Mouse (Mus musculus): ENCODE measurements at regions not wholly inside any gene's neighbourhood (a gene's known extent, or its start where the extent isn't known, plus 50 kb on each side); places are given as distances from the start of the nearest gene placed in this dataset.

GRCm38 (mm10) chr2:63706643-63707042 is 391.2 kb downstream of the Fign start:
- TF ChIP-seq CTCF (IDR thresholded peaks at IDR 0.05; ENCODE audit: low read depth), result no peak
- H3K27ac ChIP-seq, result no peak overlapping the region
- 0 out of 2 replicates have a peak, but pooled peaks cover 3% of the 10 kb centered on the region for H3K4me1 ChIP-seq (replicated peaks; ENCODE audit: insufficient read depth, low read length)
- ATAC-seq (replicated peaks; ENCODE audit: low FRiP score, low read depth), result no peak
- H3K9me3 ChIP-seq (replicated peaks; ENCODE audit: low read length), result no peaks in the 10 kb centered on the region
- H3K27me3 ChIP-seq (ENCODE audit: insufficient read depth, low read length), result no peaks in the 10 kb centered on the region
- no peak overlapping the region for H3K9ac ChIP-seq (ENCODE audit: low read depth, low read length)
- H3K4me2 ChIP-seq (ENCODE audit: low read length), result no peak overlapping the region
- DNase-seq (ENCODE audit: low spot score), result no peak
- no peak overlapping the region for H3K4me3 ChIP-seq (replicated peaks; ENCODE audit: low read depth, low read length)
- H3K36me3 ChIP-seq (ENCODE audit: insufficient read depth, low read length), result no peaks in the 10 kb centered on the region

- Histone ChIP-seq H3K4me3 (replicated peaks; ENCODE audit: low read depth, low read length) (no peak overlapping the region), H3K9me3 (replicated peaks; ENCODE audit: low read length) (no peaks in the 10 kb centered on the region), H3K4me2 (ENCODE audit: low read length) (no peak overlapping the region), H3K9ac (ENCODE audit: low read depth, low read length) (no peak overlapping the region), H3K4me1 (replicated peaks; ENCODE audit: insufficient read depth, low read length) (0 out of 2 replicates have a peak, but pooled peaks cover 3% of the 10 kb centered on the region), H3K27ac (no peak overlapping the region), H3K36me3 (ENCODE audit: insufficient read depth, low read length) (no peaks in the 10 kb centered on the region), H3K27me3 (ENCODE audit: insufficient read depth, low read length) (no peaks in the 10 kb centered on the region)
- WGBS, result 73% methylated on average over 3 of the region's 3 CpGs
- TF ChIP-seq CTCF (IDR thresholded peaks at IDR 0.05; ENCODE audit: low read depth), result no peak
- ATAC-seq (replicated peaks; ENCODE audit: low FRiP score, low read depth), result no peak
- no peak for DNase-seq (ENCODE audit: low spot score)
These were observed 391.7 kb downstream of the Fign start for GRCm38 (mm10) chr2:63706183-63706582.

- H3K9me3 ChIP-seq (replicated peaks; ENCODE audit: low read length), result no peaks in the 10 kb centered on the region
- peak; percentile 84 for DNase-seq (ENCODE audit: low spot score)
- H3K4me1 ChIP-seq (replicated peaks; ENCODE audit: insufficient read depth, low read length), result 0 out of 2 replicates have a peak, but pooled peaks cover 3% of the 10 kb centered on the region
- H3K27ac ChIP-seq, result peak overlapping the region; percentile 19
- peak overlapping the region; percentile 31; the same call in 1 of the 2 replicates for H3K9ac ChIP-seq (ENCODE audit: low read depth, low read length)
- H3K36me3 ChIP-seq (ENCODE audit: insufficient read depth, low read length), result no peaks in the 10 kb centered on the region
- TF ChIP-seq CTCF (IDR thresholded peaks at IDR 0.05; ENCODE audit: low read depth), result no peak
- 2% methylated on average over 22 of the region's 22 CpGs for WGBS
- peak overlapping the region; percentile 33 for H3K4me3 ChIP-seq (replicated peaks; ENCODE audit: low read depth, low read length)
- H3K4me2 ChIP-seq (ENCODE audit: low read length), result peak overlapping the region; percentile 76
- ATAC-seq (replicated peaks; ENCODE audit: low FRiP score, low read depth), result peak; percentile 89
- H3K27me3 ChIP-seq (ENCODE audit: insufficient read depth, low read length), result no peaks in the 10 kb centered on the region
These were observed 395.3 kb downstream of the Fign start for GRCm38 (mm10) chr2:63702333-63703096.

- peak overlapping the region; percentile 33 for H3K4me3 ChIP-seq (replicated peaks; ENCODE audit: low read depth, low read length)
- WGBS, result 28% methylated on average over 13 of the region's 13 CpGs
- no peaks in the 10 kb centered on the region for H3K27me3 ChIP-seq (ENCODE audit: insufficient read depth, low read length)
- H3K36me3 ChIP-seq (ENCODE audit: insufficient read depth, low read length), result no peaks in the 10 kb centered on the region
- peak overlapping the region; percentile 76 for H3K4me2 ChIP-seq (ENCODE audit: low read length)
- 0 out of 2 replicates have a peak overlapping the region, but pooled peaks have one; percentile 31 for H3K9ac ChIP-seq (ENCODE audit: low read depth, low read length)
- H3K9me3 ChIP-seq (replicated peaks; ENCODE audit: low read length), result no peaks in the 10 kb centered on the region
- ATAC-seq (replicated peaks; ENCODE audit: low FRiP score, low read depth), result no peak
- no peak for TF ChIP-seq CTCF (IDR thresholded peaks at IDR 0.05; ENCODE audit: low read depth)
- DNase-seq (ENCODE audit: low spot score), result peak; percentile 11
- 0 out of 2 replicates have a peak, but pooled peaks cover 3% of the 10 kb centered on the region for H3K4me1 ChIP-seq (replicated peaks; ENCODE audit: insufficient read depth, low read length)
- peak overlapping the region; percentile 19; the same call in 1 of the 2 replicates for H3K27ac ChIP-seq
These were observed 396.0 kb downstream of the Fign start for GRCm38 (mm10) chr2:63701861-63702260.

GRCm38 (mm10) chr2:63700255-63700654 is 397.6 kb downstream of the Fign start:
- H3K27ac ChIP-seq, result no peak overlapping the region
- no peaks in the 10 kb centered on the region for H3K9me3 ChIP-seq (replicated peaks; ENCODE audit: low read length)
- no peak overlapping the region for H3K4me2 ChIP-seq (ENCODE audit: low read length)
- TF ChIP-seq CTCF (IDR thresholded peaks at IDR 0.05; ENCODE audit: low read depth), result peak; percentile 74
- 12% methylated on average over 3 of the region's 3 CpGs for WGBS
- ATAC-seq (replicated peaks; ENCODE audit: low FRiP score, low read depth), result no peak
- peak; percentile 88 for DNase-seq (ENCODE audit: low spot score)
- no peak overlapping the region for H3K4me3 ChIP-seq (replicated peaks; ENCODE audit: low read depth, low read length)
- H3K27me3 ChIP-seq (ENCODE audit: insufficient read depth, low read length), result no peaks in the 10 kb centered on the region
- 0 out of 2 replicates have a peak, but pooled peaks cover 3% of the 10 kb centered on the region for H3K4me1 ChIP-seq (replicated peaks; ENCODE audit: insufficient read depth, low read length)
- H3K36me3 ChIP-seq (ENCODE audit: insufficient read depth, low read length), result no peaks in the 10 kb centered on the region
- no peak overlapping the region for H3K9ac ChIP-seq (ENCODE audit: low read depth, low read length)

GRCm38 (mm10) chr2:63669700-63670099 is 428.1 kb downstream of the Fign start:
- no peak for TF ChIP-seq CTCF (IDR thresholded peaks at IDR 0.05; ENCODE audit: low read depth)
- H3K9me3 ChIP-seq (replicated peaks; ENCODE audit: low read length), result no peaks in the 10 kb centered on the region
- no peak overlapping the region for H3K9ac ChIP-seq (ENCODE audit: low read depth, low read length)
- no peak overlapping the region for H3K4me3 ChIP-seq (replicated peaks; ENCODE audit: low read depth, low read length)
- ATAC-seq (replicated peaks; ENCODE audit: low FRiP score, low read depth) (no peak), DNase-seq (ENCODE audit: low spot score) (no peak)
- H3K4me2 ChIP-seq (ENCODE audit: low read length), result no peak overlapping the region
- no peaks in the 10 kb centered on the region for H3K4me1 ChIP-seq (replicated peaks; ENCODE audit: insufficient read depth, low read length)
- WGBS, result 76% methylated on average over 3 of the region's 3 CpGs
- no peak overlapping the region for H3K27ac ChIP-seq
- no peaks in the 10 kb centered on the region for H3K36me3 ChIP-seq (ENCODE audit: insufficient read depth, low read length)
- H3K27me3 ChIP-seq (ENCODE audit: insufficient read depth, low read length), result no peaks in the 10 kb centered on the region
